Mouse (Mus musculus) cortical plate, adult 2 months (tissue): ENCODE measurements around the gene Pitpnc1.

Source experiments
- CTCF ChIP-seq: fragments of 200-500 bp; IDR thresholded peaks from 2 replicates; pipeline ENCODE4 v1.5.1; 2011; ENCODE audit warnings: mild to moderate bottlenecking, control low read depth, low read length; ENCODE audit not compliant: insufficient read depth; ENCODE audit errors: extremely low read depth
- POLR2A ChIP-seq: fragments of 200-500 bp; IDR thresholded peaks from 2 replicates; pipeline ENCODE4 v1.6.1; 2011; ENCODE audit warnings: mild to moderate bottlenecking, low read length, control low read depth; ENCODE audit not compliant: insufficient read depth; ENCODE audit errors: extremely low read depth

GRCm38 (mm10) chr11:107251460-107251859 lies 219.0 kb downstream of the Pitpnc1 start:
- TF ChIP-seq CTCF, result no peak
- no peak for TF ChIP-seq POLR2A
